Mouse (Mus musculus) intestine, postnatal 0 days (tissue): ENCODE data around the gene Sec14l1. TPM values are rescaled to one million over a fixed set of nuclear protein-coding genes. Genes with fewer than 3 reads are reported as not detected.

Experiments
- ATAC-seq: fragments of 200-750 bp; cut with Nextera tagmentation; 2 replicates; pipeline ENCODE4 v1.8.0; 2017; ENCODE audit warnings: mild to moderate bottlenecking, moderate TSS enrichment, moderate library complexity
- H3K27ac ChIP-seq: fragments of 300-500 bp; sonication (generic); 2 replicates; pipeline ENCODE4 v1.5.1; 2014; ENCODE audit warnings: mild to moderate bottlenecking, low read depth, low read length, moderate library complexity
- H3K27me3 ChIP-seq: fragments of 300-500 bp; sonication (generic); replicated peaks from 2 replicates; pipeline ENCODE4 v1.6.1; 2014; ENCODE audit warnings: low read length, mixed read lengths; ENCODE audit not compliant: control insufficient read depth, insufficient read depth
- H3K36me3 ChIP-seq: fragments of 300-500 bp; sonication (generic); 2 replicates; pipeline ENCODE4 v1.6.1; 2014; ENCODE audit warnings: mild to moderate bottlenecking, moderate library complexity; ENCODE audit not compliant: control insufficient read depth, insufficient read depth
- H3K4me1 ChIP-seq: fragments of 300-500 bp; sonication (generic); replicated peaks from 2 replicates; pipeline ENCODE4 v1.6.1; 2014; ENCODE audit warnings: antibody characterized with exemption, low read length, mixed read lengths; ENCODE audit not compliant: control insufficient read depth, insufficient read depth
- H3K4me2 ChIP-seq: fragments of 300-500 bp; sonication (generic); replicated peaks from 2 replicates; pipeline ENCODE4 v1.6.1; 2014; ENCODE audit warnings: low read depth, mild to moderate bottlenecking, moderate library complexity
- H3K4me3 ChIP-seq: fragments of 300-500 bp; sonication (generic); 2 replicates; pipeline ENCODE4 v1.5.1; 2014; ENCODE audit warnings: low read depth, low read length
- H3K9ac ChIP-seq: fragments of 300-500 bp; sonication (generic); 2 replicates; pipeline ENCODE4 v1.6.1; 2014; ENCODE audit warnings: mild to moderate bottlenecking, low read depth, low read length
- H3K9me3 ChIP-seq: fragments of 300-500 bp; sonication (generic); 2 replicates; pipeline ENCODE4 v1.6.1; 2016; ENCODE audit warnings: mixed run types; ENCODE audit not compliant: control insufficient read depth
- CTCF ChIP-seq: sonication (generic); IDR thresholded peaks from 2 replicates; pipeline ENCODE4 v1.5.1; 2016; ENCODE audit warnings: low read depth, mild to moderate bottlenecking, control low read depth, antibody characterized with exemption, moderate library complexity
- WGBS: fragments of 180-500 bp; shearing (Covaris S2); extraction: QIAGEN DNeasy Blood & Tissue Kit; methylation state at CpG from one replicate; pipeline ENCODE4 v1.1.7; 2014; 5-methylcytosine and 5-hydroxymethylcytosine counted together
- microRNA-seq: library from miRNA; unstranded; fragments of <30 nt; microRNA quantifications from one replicate; pipeline ENCODE4, GENCODE M21; 2016
- polyA plus RNA-seq: library from polyadenylated mRNA; unstranded; fragments of >200 nt; fragmentation: Nextera tagmentation; extraction: Ambion mirVana; gene quantifications from 2 replicates; pipeline ENCODE4 v1.2.1, GENCODE M21; 2015

Sec14l1 gene
- polyA plus RNA-seq, 1 experiment from 2014 or later: 22.8 TPM

DNA sequence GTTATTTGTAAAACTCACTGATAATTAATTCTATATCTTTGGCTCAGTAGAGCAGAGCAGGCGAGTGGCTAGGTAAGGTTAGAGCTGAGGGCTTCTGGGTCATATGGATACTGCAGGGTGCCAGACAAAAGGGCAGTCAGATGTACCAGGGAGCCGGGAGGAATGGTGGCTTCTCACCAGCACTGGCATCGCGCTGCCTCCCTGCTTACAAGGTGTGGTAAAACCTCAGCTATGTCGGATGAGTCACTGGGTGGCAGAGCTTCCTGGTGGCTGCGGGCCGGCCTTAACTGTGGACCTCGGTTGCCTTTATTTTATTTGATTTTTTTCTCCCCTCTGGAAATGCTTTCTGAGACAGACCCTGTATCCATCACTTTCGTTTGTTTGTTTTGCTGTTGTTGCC, 90.5 kb downstream of the Sec14l1 start:
- ATAC-seq: peak; percentile 72
- no peaks in the 10 kb centered on the region for H3K27me3 ChIP-seq
- H3K4me1 ChIP-seq: no peaks in the 10 kb centered on the region; the same call in 1 of the 2 replicates
- H3K36me3 ChIP-seq: no peaks in the 10 kb centered on the region
- H3K4me3 ChIP-seq: no peak overlapping the region
- WGBS: 49% methylated on average over 9 of the region's 9 CpGs
- no peak for TF ChIP-seq CTCF
- peak overlapping the region; percentile 76 for H3K27ac ChIP-seq
- no peaks in the 10 kb centered on the region for H3K9me3 ChIP-seq
- peak overlapping the region; percentile 33 for H3K4me2 ChIP-seq
- no peak overlapping the region for H3K9ac ChIP-seq

GRCm38 (mm10) chr11:117207436-117207835, 92.5 kb downstream of the Sec14l1 start:
- Histone ChIP-seq H3K36me3 (no peaks in the 10 kb centered on the region; the same call in 1 of the 2 replicates), H3K27me3 (no peaks in the 10 kb centered on the region), H3K4me2 (no peak overlapping the region), H3K9me3 (no peaks in the 10 kb centered on the region), H3K27ac (no peak overlapping the region), H3K4me1 (no peaks in the 10 kb centered on the region; the same call in 1 of the 2 replicates), H3K9ac (no peak overlapping the region), H3K4me3 (no peak overlapping the region)
- no peak for TF ChIP-seq CTCF
- 82% methylated on average over 5 of the region's 5 CpGs for WGBS
- no peak for ATAC-seq

DNA sequence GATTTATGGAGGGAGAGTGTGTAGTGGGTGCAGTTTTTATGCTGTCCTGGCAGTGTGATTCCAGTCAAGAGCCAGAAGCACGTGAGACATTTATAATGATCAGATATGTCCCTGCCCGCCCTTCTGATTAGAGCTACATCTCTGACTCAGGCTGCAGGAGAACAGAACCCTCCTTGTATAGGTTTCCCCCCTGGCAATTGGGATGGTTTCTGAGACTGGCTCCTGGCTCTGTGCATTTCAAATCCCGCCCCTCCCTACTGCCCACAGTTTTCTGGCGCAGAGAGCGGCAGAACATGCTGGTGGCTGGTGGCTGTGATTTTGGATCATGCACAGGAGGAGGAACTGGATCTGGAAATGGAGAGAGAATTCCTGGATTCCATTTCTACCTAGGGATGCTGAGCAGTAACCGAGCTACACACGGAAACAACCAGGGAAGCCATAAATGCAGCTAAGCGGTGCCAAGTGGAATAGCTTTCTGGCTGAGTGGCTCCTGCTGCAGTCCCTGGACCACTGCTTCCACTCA, 93.2 kb downstream of the Sec14l1 start:
- Histone ChIP-seq H3K9me3 (no peaks in the 10 kb centered on the region), H3K27ac (no peak overlapping the region), H3K9ac (no peak overlapping the region), H3K4me1 (no peaks in the 10 kb centered on the region; the same call in 1 of the 2 replicates), H3K4me3 (no peak overlapping the region), H3K36me3 (no peaks in the 10 kb centered on the region; the same call in 1 of the 2 replicates), H3K27me3 (no peaks in the 10 kb centered on the region), H3K4me2 (no peak overlapping the region)
- TF ChIP-seq CTCF: no peak
- 73% methylated on average over 8 of the region's 8 CpGs for WGBS
- ATAC-seq: no peak

Small RNA genes lying within 50 kb of the gene (microRNA-seq; reads per million reads assigned to microRNA genes)
- gene Gm24323 (not detected), gene Mir6516 (2.4 reads per million)

Other genes starting within 250 kb of the Sec14l1 start
- 0.25 and 0.48 TPM in 2 replicates for gene Mgat5b, start 196.3 kb upstream of the Sec14l1 start, polyA plus RNA-seq
- gene Sept9, start 84.5 kb downstream of the Sec14l1 start, polyA plus RNA-seq: 74.5 and 81.5 TPM in 2 replicates